Mouse (Mus musculus): ENCODE measurements around the gene Sema3a. TPM values are rescaled to one million over a fixed set of nuclear protein-coding genes. Genes with fewer than 3 reads are reported as not detected.

Sema3a gene
- 0.19 TPM in 1 of 2 replicates, not detected in the other for polyA plus RNA-seq (2012; ENCODE audit: low replicate concordance)

DNA sequence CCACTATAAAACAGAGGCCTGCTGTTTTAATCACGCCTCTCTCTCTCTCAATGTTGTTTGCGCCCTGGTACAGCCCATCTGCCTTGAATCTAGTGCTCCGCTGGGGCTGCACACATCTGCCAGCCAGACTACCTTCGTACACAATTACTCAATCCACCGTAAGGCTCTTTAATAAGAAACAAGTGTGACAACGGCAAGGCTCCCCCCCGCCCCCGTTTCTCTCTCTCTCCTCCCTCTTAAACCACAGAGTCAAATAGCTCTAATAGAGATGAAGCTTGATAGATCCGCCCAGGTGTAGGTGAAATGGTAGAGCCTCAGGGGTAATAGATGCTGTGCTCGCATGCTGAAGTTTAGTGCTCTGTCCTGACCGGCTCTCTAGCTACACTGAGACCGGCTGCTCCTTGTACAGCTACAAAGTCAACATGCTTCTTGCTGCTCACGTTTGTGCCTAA is at the start of gene Sema3a:
Sema3a (plus strand) TSS at position 174 of the 452 bp plus-strand sequence.

